Mouse (Mus musculus): ENCODE results near the gene Mogs.

Mogs gene

DNA sequence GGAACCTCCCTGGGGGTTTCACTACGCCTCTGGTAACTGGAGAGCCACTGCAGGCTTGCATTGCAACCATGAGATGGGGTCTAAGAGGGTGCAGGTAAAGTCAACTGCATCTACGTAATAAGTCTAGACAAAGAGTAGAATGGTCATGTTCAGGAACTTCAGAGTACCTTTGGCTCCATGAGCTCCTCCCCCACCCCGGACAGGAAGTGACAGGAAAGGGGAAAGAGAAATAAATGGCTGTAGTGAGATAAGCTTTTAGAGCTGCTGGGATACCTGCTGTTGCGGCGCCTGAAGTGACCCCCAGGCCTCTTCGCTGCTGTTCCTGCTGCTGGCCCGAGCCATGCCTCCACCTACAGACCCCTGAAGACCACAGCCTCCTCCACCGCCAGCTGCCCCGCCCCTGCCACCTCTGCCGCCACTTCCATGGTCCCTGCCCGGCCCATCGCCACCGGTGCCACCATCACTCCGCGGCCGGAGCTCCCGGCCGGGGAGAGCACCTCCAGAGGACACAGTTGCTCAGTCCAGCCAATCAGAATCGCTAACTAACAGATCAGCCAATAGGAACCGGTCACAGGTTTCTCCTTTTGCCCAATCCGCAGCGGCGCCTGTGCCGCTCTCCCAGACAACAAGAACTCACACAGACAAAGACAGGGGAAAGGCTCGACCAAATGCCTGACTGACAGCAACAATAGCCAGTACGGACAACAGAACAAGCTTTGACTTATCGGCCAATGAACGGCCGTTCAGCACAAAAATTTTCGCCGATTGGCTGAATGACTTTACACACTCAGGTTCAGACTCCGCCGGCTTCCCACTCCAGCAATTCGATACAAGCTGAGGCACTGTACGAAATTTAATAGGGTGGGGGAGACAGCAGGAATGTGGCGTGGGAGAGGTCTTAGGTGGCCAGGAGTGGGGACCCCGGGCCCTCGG is 5.9 kb downstream of the Mogs start, which contains the start of gene Wbp1:
Gene Wbp1, minus strand, starts transcription at position 630 of the 933 bp plus-strand sequence.
- in situ Hi-C loops (cut with MseI, MboI), result no loop called here

DNA sequence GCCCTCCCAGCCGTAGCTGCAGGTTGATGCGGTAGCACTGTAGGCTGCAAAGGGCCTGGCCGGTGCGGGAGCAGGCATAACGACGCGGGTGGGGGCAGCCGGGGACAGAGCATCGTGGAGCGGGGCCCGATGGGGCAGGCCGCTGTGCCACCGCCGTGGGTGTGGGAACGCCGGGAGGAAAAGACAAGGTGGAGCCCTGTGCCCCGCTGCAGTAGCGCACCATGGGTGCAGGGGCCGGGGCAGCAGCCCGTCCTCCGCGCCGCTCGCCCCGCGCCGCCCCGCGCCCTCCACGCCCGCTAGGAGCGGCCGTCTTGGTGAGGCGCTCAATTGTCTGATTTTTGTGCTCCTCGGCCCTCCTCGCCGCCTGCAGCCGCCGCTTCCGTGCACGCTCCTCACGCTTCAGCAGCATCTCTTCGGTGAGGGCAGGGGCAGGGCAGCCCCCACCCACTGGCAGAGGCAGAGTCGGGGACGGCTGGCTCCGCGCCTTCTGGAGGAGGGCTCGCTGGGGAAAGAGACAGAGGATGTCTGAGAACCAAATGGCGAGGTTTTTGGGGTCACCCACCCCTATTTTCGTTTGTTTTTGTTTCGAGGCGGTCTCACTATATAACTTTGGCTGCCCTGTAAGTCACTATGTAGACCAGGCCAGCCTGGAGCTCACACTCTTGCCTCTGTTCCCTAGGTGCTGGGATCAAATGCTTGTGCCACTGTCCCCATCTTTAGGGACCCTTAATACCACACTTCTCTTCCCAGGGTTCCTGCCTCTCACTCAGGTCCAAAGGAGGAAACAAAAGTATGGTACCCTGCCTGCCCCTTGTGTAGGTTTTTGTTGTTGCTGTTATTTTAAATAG is 6.8 kb downstream of the Mogs start:
- in situ Hi-C loops (cut with MseI, MboI), result no loop called here

DNA sequence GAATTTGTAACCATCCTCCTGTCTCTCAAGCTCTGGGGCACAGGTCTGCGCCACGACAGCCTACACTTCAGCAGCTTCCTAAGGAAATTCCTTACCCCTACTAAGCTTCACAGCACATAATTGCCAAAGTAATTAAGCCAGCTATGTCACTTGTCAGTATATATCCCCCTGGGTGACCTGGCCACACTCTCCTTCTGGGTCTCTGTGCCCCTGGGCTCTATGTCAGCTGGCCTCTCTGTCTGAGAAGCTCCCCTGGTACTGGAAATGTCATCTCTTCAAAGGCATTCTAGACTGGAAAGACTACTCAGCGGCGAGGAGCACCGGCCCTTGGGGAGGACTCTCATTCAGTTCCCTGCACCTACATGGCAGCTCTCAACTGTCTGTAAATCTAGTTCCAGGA is 7.7 kb downstream of the Mogs start:
- in situ Hi-C loops (cut with MseI, MboI), result no loop called here

DNA sequence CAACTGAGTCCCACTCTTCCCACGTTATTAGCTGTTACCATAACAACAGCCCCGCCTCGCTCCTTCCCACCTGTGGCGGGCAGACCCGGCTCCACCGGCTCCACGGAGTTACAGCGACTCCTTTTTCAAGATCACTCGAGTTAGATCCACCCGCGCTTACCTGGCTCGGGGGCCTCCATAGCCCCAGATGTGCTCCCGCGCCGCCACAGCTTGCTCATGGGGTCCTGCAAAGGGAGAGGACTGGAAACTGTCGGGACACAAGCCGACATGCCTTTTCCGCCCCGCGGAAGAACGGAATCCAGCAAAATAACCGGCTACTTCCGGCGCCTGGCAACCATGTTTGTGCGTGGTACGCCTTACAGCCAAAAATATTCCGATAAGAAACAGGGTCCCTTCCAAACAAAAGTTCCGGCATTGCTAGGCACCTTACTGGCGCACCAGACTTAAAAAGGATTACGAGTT is 9.6 kb downstream of the Mogs start:
- in situ Hi-C loops (cut with MseI, MboI), result no loop called here

DNA sequence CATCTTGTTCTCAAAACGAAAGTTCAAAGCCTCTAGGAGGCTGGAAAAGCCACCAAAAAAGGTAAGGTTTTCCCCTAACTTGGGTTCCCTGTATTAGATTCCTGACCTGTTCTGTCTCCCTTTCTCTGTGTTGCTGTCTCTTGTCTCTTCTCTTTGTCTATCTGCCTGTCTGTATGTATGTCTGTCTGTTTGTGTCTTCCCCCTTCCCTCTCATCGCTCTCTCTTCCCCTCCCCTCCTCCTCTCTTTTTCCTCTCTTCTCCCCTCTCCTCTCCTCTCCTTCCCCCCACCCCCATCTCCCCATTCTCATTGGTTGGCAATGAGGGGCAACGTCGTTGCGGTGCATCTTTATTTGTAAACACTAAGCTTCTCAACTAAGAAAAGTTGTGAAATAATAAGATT is 10.0 kb downstream of the Mogs start, which contains the start of gene Ino80b:
Gene Ino80b, minus strand, starts transcription at position 101 of the 400 bp plus-strand sequence.
- in situ Hi-C loops (cut with MseI, MboI), result no loop called here

- in situ Hi-C loops (cut with MseI, MboI), result no loop called here
Observed at GRCm38 (mm10) chr6:83127419-83127818, 12.1 kb downstream of the Mogs start.

DNA sequence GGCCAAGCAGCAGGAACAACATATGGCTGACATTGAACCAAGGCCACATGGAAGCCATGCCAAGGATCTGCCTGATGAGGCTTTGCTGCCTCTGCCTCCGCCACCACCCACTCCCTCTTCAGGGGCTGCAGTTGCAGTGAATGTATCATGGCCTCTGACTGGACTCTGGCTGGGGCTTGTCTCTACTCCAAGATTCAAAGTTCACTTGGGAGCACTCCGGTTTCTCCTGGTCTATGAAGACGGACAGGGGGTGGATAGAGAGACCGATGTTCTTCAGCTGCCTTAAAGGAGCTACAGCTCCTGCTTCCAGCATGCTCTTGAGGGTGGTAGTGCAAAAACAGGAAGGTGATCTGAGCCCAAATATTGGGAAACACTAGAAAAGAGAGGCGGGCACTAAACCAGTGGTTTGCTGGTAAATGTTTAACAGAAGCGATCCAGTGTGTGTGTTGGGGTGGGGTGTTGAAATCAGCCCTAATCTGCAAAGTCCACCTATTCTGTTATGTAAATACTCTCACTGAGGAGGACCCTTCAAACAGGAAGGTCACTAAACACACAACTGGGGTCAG is 16.3 kb downstream of the Mogs start:
- in situ Hi-C loops (cut with MseI, MboI), result no loop called here

- in situ Hi-C loops (cut with MseI, MboI), result no loop called here
Observed at GRCm38 (mm10) chr6:83132176-83132919, 17.1 kb downstream of the Mogs start.

DNA sequence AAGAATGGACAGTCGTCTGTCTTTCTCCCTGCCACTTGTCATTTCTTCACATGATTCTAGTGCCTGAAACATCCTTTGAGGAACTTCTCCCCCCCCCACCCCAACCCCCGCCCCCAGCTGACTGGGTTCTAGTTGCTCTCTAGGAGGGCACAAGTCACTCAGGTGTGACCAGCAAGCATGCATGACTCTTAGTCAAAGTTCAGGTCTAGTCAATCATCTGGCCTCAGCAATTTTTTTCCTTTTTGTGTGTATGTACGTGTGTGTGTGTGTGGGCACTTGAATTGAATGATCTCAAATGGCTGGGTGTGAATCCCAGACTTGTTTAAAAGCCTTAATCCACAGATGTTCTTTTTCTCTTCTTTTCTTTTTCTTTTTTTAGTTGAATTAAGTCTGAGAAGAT is 18.9 kb downstream of the Mogs start:
- in situ Hi-C loops (cut with MseI, MboI), result no loop called here

GRCm38 (mm10) chr6:83134951-83135513 is 19.7 kb downstream of the Mogs start, which contains the start of gene Rtkn:
Rtkn (plus strand) TSS chr6:83135463.
- in situ Hi-C loops (cut with MseI, MboI), result no loop called here

GRCm38 (mm10) chr6:83135571-83136161 is 20.4 kb downstream of the Mogs start:
- in situ Hi-C loops (cut with MseI, MboI), result no loop called here

GRCm38 (mm10) chr6:83136291-83136880 is 21.1 kb downstream of the Mogs start:
- in situ Hi-C loops (cut with MseI, MboI), result no loop called here

DNA sequence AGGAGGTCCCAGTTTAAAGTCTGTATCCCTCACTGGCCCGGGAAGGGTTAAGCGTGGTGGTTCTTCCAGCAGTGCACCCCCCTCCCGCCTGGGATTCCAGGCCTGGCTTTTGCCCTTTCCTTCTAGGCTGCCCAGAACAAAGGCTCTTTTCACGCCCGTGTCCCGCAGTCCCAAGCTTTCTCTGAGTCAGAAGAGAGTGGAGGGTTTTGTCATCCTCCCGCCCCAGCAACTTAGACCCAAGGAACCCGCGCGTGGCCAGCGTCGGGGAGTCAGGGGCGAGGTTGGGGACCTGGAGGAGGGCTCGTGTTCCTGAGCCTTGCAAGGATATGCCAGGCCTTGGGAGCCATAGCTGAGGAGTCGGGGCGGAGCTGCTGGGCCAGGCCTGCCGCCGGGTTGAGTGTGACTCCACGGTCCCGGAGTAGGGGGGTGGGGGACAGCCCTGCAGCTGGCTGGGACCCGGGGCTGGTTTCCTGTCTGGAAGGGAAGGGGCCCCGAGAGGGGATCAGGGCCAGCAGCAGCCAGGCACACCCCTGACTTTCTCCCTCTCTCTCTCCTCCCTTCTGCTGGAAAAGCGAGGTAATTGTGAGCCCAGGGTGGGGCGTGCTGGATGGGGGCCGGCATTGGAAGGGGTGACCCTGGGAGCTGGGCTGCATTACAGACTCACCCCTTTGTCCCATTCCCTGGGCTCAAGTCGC is 21.7 kb downstream of the Mogs start:
- in situ Hi-C loops (cut with MseI, MboI), result no loop called here

GRCm38 (mm10) chr6:83137576-83137950 is 22.3 kb downstream of the Mogs start:
- in situ Hi-C loops (cut with MseI, MboI), result no loop called here

DNA sequence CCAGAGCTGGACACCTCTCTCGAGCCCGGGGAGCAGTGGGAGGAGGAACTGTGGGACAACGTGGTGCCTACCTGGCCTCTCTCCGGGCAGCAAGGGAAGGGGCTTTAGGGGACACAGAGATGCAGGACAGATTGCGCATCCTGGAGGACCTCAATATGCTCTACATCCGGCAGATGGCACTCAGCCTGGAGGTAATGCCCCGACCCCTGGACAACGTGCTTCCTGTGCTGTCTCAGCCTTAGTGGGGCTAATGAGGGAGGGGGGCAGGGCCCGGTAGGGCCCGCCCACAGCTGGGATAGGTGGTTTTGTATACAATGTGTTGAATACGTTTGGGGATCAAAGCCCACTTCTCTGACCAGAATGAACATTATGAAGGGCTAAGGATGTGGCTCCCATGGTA is 22.8 kb downstream of the Mogs start:
- in situ Hi-C loops (cut with MseI, MboI), result no loop called here

DNA sequence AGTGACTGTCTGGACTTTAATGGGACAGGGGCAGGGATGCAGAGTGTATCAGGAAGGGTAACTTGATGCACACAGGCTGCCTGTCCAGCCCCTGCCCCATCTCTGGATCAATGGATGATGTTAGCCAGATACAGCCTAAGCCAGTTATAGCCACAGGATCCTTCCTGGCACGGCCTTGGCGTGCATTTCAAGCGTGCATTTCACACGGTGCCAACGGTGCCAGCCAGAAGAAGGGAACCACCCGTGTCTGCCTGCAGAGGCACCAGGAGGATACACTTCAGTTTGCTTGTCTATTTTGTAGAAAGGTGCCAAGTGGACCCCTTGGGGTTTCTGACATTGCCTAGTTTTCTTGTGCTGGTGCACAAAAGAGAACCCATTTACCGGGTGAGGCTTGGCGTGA is 24.7 kb downstream of the Mogs start:
- in situ Hi-C loops (cut with MseI, MboI), result no loop called here

GRCm38 (mm10) chr6:83141636-83142035 is 26.3 kb downstream of the Mogs start:
- in situ Hi-C loops (cut with MseI, MboI), result no loop called here

DNA sequence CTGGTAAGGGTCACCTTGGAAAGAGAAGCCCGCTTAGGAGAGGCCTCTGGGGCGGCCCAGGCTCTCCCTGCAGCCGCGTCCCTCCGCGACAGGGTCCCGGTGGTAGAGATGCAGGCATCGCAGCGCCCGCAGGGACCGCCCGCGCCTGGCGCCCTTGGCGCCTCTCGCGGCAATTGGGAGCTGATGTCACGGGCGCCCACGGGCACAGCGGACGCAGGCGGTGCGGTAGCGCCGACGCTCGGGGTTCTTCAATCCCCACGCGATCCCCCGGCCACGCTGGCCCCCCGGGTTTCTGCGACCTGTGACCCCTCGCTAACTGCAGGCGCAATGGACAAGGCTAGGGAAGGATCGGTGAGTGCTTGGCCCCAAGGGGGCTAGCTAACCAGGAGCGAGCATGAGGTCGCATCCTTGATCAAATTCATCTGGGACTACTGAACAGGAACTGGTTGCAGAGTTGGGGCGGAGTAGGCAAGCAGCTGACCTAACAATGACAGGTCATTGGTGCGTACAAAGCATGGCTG is 27.0 kb downstream of the Mogs start:
- in situ Hi-C loops (cut with MseI, MboI), result no loop called here

DNA sequence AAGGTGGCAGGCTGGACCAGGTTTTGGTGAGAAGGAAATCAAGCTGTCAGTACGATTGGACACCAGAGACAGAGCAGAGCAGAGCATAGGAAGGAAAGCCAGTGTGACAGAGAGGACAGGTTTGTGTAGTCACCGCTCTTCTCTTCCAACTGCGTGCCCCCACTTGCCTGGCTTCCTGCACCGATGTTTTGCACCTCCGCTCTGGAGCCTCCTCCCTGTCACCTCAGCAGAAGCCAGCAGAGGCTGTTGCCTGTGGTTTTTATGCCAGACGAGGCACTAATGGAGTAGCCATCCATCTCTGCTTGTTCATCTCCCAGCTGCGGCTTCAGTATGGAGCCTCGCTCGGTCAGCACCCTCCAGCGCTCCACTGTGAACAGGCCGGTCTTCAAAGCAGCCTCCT is 27.6 kb downstream of the Mogs start:
- in situ Hi-C loops (cut with MseI, MboI), result no loop called here

All from mouse trophoblast stem cell (cell line).